Mouse (Mus musculus) spleen, adult 2 months (tissue): ENCODE results near the gene Crygn. TPM values are rescaled to one million over a fixed set of nuclear protein-coding genes. Genes with fewer than 3 reads are reported as not detected.

Experiments used
- DNase-seq, 2 experiments: peaks; one replicate each; pipeline versions ENCODE4 v3.0.0 to v3.0.0-alpha.2; 2012 to 2021; ENCODE audit warnings: low spot score in 2 of 2, low read depth in 1 of 2
- H3K27ac ChIP-seq: fragments of 200-500 bp; 2 replicates; pipeline ENCODE4 v1.5.1; 2012; ENCODE audit warnings: low read length, inconsistent platforms; ENCODE audit not compliant: insufficient read depth
- H3K27me3 ChIP-seq: fragments of 200-500 bp; 2 replicates; pipeline ENCODE4 v1.6.1; 2012; ENCODE audit warnings: mild to moderate bottlenecking, moderate library complexity, low read length, inconsistent platforms; ENCODE audit not compliant: control insufficient read depth, insufficient read depth
- H3K36me3 ChIP-seq: fragments of 200-500 bp; 2 replicates; pipeline ENCODE4 v1.6.1; 2012; ENCODE audit warnings: mild to moderate bottlenecking, low read length, inconsistent platforms; ENCODE audit not compliant: control insufficient read depth, insufficient read depth
- H3K4me1 ChIP-seq: fragments of 200-500 bp; 2 replicates; pipeline ENCODE4 v1.6.1; 2011; ENCODE audit warnings: inconsistent platforms; ENCODE audit not compliant: control insufficient read depth, insufficient read depth, insufficient read length
- H3K4me3 ChIP-seq: fragments of 200-500 bp; 2 replicates; pipeline ENCODE4 v1.5.1; 2011; ENCODE audit warnings: mild to moderate bottlenecking, inconsistent platforms; ENCODE audit not compliant: insufficient read depth, insufficient read length; ENCODE audit errors: extremely low read depth
- CTCF ChIP-seq: fragments of 200-500 bp; IDR thresholded peaks from 2 replicates; pipeline ENCODE4 v1.5.1; 2011; ENCODE audit warnings: mild to moderate bottlenecking, inconsistent platforms; ENCODE audit not compliant: insufficient read depth, insufficient read length, insufficient replicate concordance; ENCODE audit errors: extremely low read depth
- POLR2A ChIP-seq: fragments of 200-500 bp; IDR thresholded peaks from 2 replicates; pipeline ENCODE4 v1.6.1; 2011; ENCODE audit warnings: low read depth, low read length, inconsistent platforms
- WGBS: fragments of 180-500 bp; shearing (Covaris S2); methylation state at CpG from one replicate; pipeline ENCODE4 v1.1.7; 2018; 5-methylcytosine and 5-hydroxymethylcytosine counted together
- polyA plus RNA-seq: library from polyadenylated mRNA; depleted of rRNA; stranded (reverse); fragments of >200 nt; gene quantifications from 2 replicates; pipeline ENCODE4 v1.2.3, GENCODE M21; 2012; rRNA removed

Gene Crygn
- 0.25 and 0.33 TPM in 2 replicates for polyA plus RNA-seq

- WGBS, result 84% methylated on average over 18 of the region's 18 CpGs
- no peaks in the 10 kb centered on the region for H3K27me3 ChIP-seq
- no peaks in the 10 kb centered on the region for H3K4me1 ChIP-seq
- TF ChIP-seq CTCF (no peak), POLR2A (no peak)
- H3K36me3 ChIP-seq, result no peaks in the 10 kb centered on the region
- no peak for DNase-seq
- no peak within 1 kb of the TSS for H3K4me3 ChIP-seq
- H3K27ac ChIP-seq, result no peak within 1 kb of the TSS
Measured at GRCm38 (mm10) chr5:24757816-24758215, at the start of gene Crygn. Gene Crygn (minus strand): TSS chr5:24758008.

GRCm38 (mm10) chr5:24805222-24805621 lies 47.4 kb upstream of the Crygn start:
- no peak for DNase-seq
- H3K36me3 ChIP-seq, result peaks cover 29% of the 10 kb centered on the region
- no peaks in the 10 kb centered on the region for H3K4me1 ChIP-seq
- H3K27me3 ChIP-seq, result no peaks in the 10 kb centered on the region
- TF ChIP-seq POLR2A (no peak), CTCF (no peak)
- H3K4me3 ChIP-seq, result no peak overlapping the region
- 80% methylated on average over 6 of the region's 6 CpGs for WGBS
- no peak overlapping the region for H3K27ac ChIP-seq

- Histone ChIP-seq H3K36me3 (peaks cover 28% of the 10 kb centered on the region), H3K4me3 (no peak overlapping the region), H3K4me1 (no peaks in the 10 kb centered on the region), H3K27ac (no peak overlapping the region), H3K27me3 (no peaks in the 10 kb centered on the region)
- TF ChIP-seq POLR2A, result no peak
- TF ChIP-seq CTCF, result no peak
- 94% methylated on average over 8 of the region's 8 CpGs for WGBS
- DNase-seq, result no peak
Measured at GRCm38 (mm10) chr5:24804661-24805060, 46.9 kb upstream of the Crygn start.

- Histone ChIP-seq H3K4me1 (no peaks in the 10 kb centered on the region), H3K27me3 (no peaks in the 10 kb centered on the region), H3K4me3 (no peak overlapping the region), H3K36me3 (peaks cover 18% of the 10 kb centered on the region), H3K27ac (no peak overlapping the region)
- no peak for TF ChIP-seq CTCF
- no peak for TF ChIP-seq POLR2A
- WGBS, result 85% methylated on average over 6 of the region's 6 CpGs
- no peak for DNase-seq
Measured at GRCm38 (mm10) chr5:24801841-24802624, 44.2 kb upstream of the Crygn start.

GRCm38 (mm10) chr5:24800416-24800815 lies 42.6 kb upstream of the Crygn start:
- Histone ChIP-seq H3K27ac (no peak overlapping the region), H3K36me3 (peaks cover 10% of the 10 kb centered on the region), H3K4me3 (no peak overlapping the region), H3K27me3 (no peaks in the 10 kb centered on the region), H3K4me1 (no peaks in the 10 kb centered on the region)
- no peak for TF ChIP-seq CTCF
- no peak for TF ChIP-seq POLR2A
- DNase-seq, result no peak

- Histone ChIP-seq H3K27me3 (no peaks in the 10 kb centered on the region), H3K4me3 (no peak overlapping the region), H3K27ac (no peak overlapping the region), H3K4me1 (no peaks in the 10 kb centered on the region), H3K36me3 (peaks cover 3% of the 10 kb centered on the region; the same call in 1 of the 2 replicates)
- no peak for DNase-seq
- 91% methylated on average over 10 of the region's 10 CpGs for WGBS
- no peak for TF ChIP-seq POLR2A
- TF ChIP-seq CTCF, result no peak
Measured at GRCm38 (mm10) chr5:24798639-24799038, 40.8 kb upstream of the Crygn start.

- Histone ChIP-seq H3K4me1 (no peaks in the 10 kb centered on the region), H3K36me3 (no peaks in the 10 kb centered on the region), H3K27ac (no peak overlapping the region), H3K27me3 (no peaks in the 10 kb centered on the region), H3K4me3 (no peak overlapping the region)
- TF ChIP-seq CTCF (no peak), POLR2A (no peak)
- no peak for DNase-seq
- 16% methylated on average over 7 of the region's 7 CpGs for WGBS
Measured at GRCm38 (mm10) chr5:24797858-24798257, 40.0 kb upstream of the Crygn start.
